Mouse (Mus musculus) limb, embryonic 12.5 days (tissue): ENCODE measurements at regions not wholly inside any gene's neighbourhood (a gene's known extent, or its start where the extent isn't known, plus 50 kb on each side); places are given as distances from the start of the nearest gene placed in this dataset.

Source experiments
- ATAC-seq: fragments of 200-750 bp; cut with Nextera tagmentation; 2 replicates; pipeline ENCODE4 v1.8.0; 2017; ENCODE audit warnings: low read depth, moderate TSS enrichment; ENCODE audit not compliant: insufficient number of reproducible peaks, insufficient read depth, low FRiP score, low TSS enrichment
- H3K27ac ChIP-seq: fragments of 300-500 bp; sonication (generic); 2 replicates; pipeline ENCODE4 v1.5.1; 2016; ENCODE audit warnings: mild to moderate bottlenecking, moderate library complexity
- H3K27me3 ChIP-seq: fragments of 300-500 bp; sonication (generic); 2 replicates; pipeline ENCODE4 v1.6.1; 2016; ENCODE audit warnings: mild to moderate bottlenecking, moderate library complexity
- H3K36me3 ChIP-seq: fragments of 300-500 bp; sonication (generic); 2 replicates; pipeline ENCODE4 v1.6.1; 2016; ENCODE audit warnings: mild to moderate bottlenecking, moderate library complexity
- H3K4me1 ChIP-seq: fragments of 300-500 bp; sonication (generic); replicated peaks from 2 replicates; pipeline ENCODE4 v1.6.1; 2016
- H3K4me2 ChIP-seq: fragments of 300-500 bp; sonication (generic); 2 replicates; pipeline ENCODE4 v1.6.1; 2016; ENCODE audit warnings: mild to moderate bottlenecking, moderate library complexity
- H3K4me3 ChIP-seq: fragments of 300-500 bp; sonication (generic); replicated peaks from 2 replicates; pipeline ENCODE4 v1.5.1; 2016; ENCODE audit warnings: mild to moderate bottlenecking
- H3K9ac ChIP-seq: fragments of 300-500 bp; sonication (generic); replicated peaks from 2 replicates; pipeline ENCODE4 v1.6.1; 2016; ENCODE audit warnings: mild to moderate bottlenecking, moderate library complexity
- H3K9me3 ChIP-seq: fragments of 300-500 bp; sonication (generic); 2 replicates; pipeline ENCODE4 v1.6.1; 2016; ENCODE audit warnings: mild to moderate bottlenecking, moderate library complexity
- WGBS: fragments of 180-500 bp; shearing (Covaris S2); methylation state at CpG from one replicate; pipeline ENCODE4 v1.1.7; 2016; 5-methylcytosine and 5-hydroxymethylcytosine counted together

DNA sequence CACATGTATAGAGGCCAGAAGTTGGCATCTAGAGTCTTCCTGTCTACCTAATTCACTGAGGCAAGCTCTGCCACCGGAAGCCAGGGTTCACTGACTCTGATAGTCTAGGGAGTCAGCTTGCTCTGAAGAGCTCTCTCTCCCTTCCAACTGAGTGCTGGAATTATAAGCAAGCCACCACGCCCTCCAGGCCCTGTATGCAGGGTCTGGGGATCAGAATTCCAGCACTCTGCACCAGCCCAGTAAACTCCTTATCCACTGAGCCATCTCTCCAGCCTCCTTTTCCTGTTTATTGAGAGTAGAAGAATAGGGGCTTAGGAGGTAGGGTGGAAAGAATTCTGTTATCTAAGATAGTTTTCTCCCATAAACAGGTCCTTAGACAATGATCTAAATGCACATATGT, 215.3 kb downstream of the Mreg start:
- peaks cover 15% of the 10 kb centered on the region; the same call in 1 of the 2 replicates for H3K4me1 ChIP-seq
- no peak for ATAC-seq
- no peak overlapping the region for H3K4me3 ChIP-seq
- no peak overlapping the region for H3K9ac ChIP-seq
- no peaks in the 10 kb centered on the region for H3K9me3 ChIP-seq
- no peaks in the 10 kb centered on the region for H3K27me3 ChIP-seq
- no peaks in the 10 kb centered on the region for H3K36me3 ChIP-seq
- H3K4me2 ChIP-seq: no peak overlapping the region
- no peak overlapping the region for H3K27ac ChIP-seq
- WGBS: 69% methylated on average over 2 of the region's 2 CpGs

- Histone ChIP-seq H3K36me3 (no peaks in the 10 kb centered on the region), H3K4me1 (peaks cover 11% of the 10 kb centered on the region; the same call in 1 of the 2 replicates), H3K4me3 (no peak overlapping the region), H3K9me3 (no peaks in the 10 kb centered on the region), H3K27me3 (no peaks in the 10 kb centered on the region), H3K4me2 (no peak overlapping the region), H3K9ac (no peak overlapping the region), H3K27ac (no peak overlapping the region)
- WGBS: 39% methylated on average over 7 of the region's 7 CpGs
- no peak for ATAC-seq
Measured at GRCm38 (mm10) chr1:71996234-71996619, 215.9 kb downstream of the Mreg start.

DNA sequence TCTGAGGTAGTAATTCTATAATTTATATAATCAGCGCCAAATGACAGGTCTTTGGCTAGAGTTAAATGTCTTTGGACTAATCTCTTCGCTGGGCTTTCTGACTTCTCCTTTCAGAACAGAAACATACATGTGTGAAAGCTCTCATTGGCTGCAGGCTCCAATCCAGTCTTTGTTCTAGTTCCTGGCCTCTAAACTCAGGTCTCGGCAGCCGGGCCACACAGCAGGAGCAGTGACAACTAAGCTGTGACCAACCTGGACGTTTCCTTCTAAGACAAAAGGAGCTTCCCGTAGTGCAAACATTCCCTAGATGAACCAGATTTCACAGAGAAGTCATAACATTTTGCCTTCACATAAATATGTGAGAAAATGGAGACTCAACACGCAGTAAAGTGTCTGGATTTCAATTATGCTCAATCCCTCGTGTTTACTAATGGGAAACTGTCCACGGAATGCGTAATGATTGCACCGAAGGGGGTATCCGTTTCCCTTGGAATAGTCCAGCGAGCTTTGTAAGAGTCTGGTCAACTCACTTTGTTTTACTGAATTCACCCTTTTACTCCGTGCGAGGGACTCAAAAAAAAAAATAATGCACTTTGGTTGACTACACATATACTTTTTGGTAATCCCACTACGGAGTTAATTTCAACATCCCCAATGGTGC, 216.4 kb downstream of the Mreg start:
- H3K4me3 ChIP-seq: no peak overlapping the region
- no peak for ATAC-seq
- peaks cover 11% of the 10 kb centered on the region; the same call in 1 of the 2 replicates for H3K4me1 ChIP-seq
- no peaks in the 10 kb centered on the region for H3K9me3 ChIP-seq
- no peak overlapping the region for H3K9ac ChIP-seq
- no peak overlapping the region for H3K27ac ChIP-seq
- no peak overlapping the region for H3K4me2 ChIP-seq
- H3K27me3 ChIP-seq: no peaks in the 10 kb centered on the region
- H3K36me3 ChIP-seq: no peaks in the 10 kb centered on the region
- WGBS: 57% methylated on average over 16 of the region's 16 CpGs

- Histone ChIP-seq H3K36me3 (no peaks in the 10 kb centered on the region), H3K4me1 (peaks cover 3% of the 10 kb centered on the region; the same call in 1 of the 2 replicates), H3K27ac (no peak overlapping the region), H3K4me2 (no peak overlapping the region), H3K9ac (no peak overlapping the region), H3K27me3 (no peaks in the 10 kb centered on the region), H3K4me3 (no peak overlapping the region), H3K9me3 (no peaks in the 10 kb centered on the region)
- 61% methylated on average over 3 of the region's 3 CpGs for WGBS
- no peak for ATAC-seq
Measured at GRCm38 (mm10) chr1:71990936-71991335, 221.2 kb downstream of the Mreg start.

- Histone ChIP-seq H3K27me3 (no peaks in the 10 kb centered on the region), H3K27ac (no peak overlapping the region), H3K36me3 (no peaks in the 10 kb centered on the region), H3K4me2 (no peak overlapping the region), H3K9me3 (0 out of 2 replicates have a peak, but pooled peaks cover 3% of the 10 kb centered on the region), H3K4me3 (no peak overlapping the region), H3K4me1 (no peaks in the 10 kb centered on the region), H3K9ac (no peak overlapping the region)
- WGBS: 93% methylated on average over 3 of the region's 3 CpGs
- ATAC-seq: no peak
Measured at GRCm38 (mm10) chr1:71988086-71988485, 224.0 kb downstream of the Mreg start.

DNA sequence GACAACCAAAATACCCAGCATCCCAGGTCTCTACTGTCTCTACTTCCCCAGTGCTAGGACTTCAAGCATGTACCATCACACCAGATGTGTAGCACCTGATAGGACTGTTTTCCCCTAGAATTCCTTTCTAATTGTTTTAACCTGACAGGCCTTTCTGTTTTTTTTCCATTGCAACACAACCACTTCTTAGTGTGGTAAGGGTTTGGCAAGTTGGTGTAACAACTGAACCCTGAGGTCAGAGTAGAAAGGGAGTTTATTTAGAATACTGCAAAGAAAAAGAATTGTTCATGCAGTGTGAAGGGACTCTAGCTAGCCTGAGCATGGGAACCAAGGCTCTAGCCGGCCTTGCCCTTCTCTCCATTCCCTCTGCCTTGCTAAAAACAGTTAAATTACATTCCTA, 226.1 kb downstream of the Mreg start:
- Histone ChIP-seq H3K4me1 (peaks cover 6% of the 10 kb centered on the region), H3K4me3 (no peak overlapping the region), H3K4me2 (no peak overlapping the region), H3K27me3 (no peaks in the 10 kb centered on the region), H3K36me3 (no peaks in the 10 kb centered on the region), H3K9ac (no peak overlapping the region), H3K27ac (no peak overlapping the region), H3K9me3 (0 out of 2 replicates have a peak, but pooled peaks cover 3% of the 10 kb centered on the region)
- no peak for ATAC-seq
- WGBS: 56% methylated on average over 1 of the region's 1 CpGs

DNA sequence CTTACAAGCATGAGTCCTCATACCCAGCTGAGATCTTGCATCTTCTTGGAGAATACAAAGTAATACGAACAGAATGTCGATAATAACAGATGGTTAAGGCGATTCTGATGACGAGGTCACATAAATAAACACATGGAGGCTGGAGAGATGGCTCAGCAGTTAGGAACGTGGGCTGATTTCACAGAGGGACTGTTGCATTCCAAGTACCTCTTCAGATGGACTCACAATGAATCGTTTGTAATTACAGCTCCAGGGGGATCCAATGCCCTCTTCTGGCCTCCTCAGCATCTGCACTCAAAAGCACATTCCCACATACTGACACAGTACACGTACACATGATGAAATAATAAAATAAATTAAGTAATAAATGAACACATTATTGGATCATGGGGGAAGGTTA, 228.3 kb downstream of the Mreg start:
- Histone ChIP-seq H3K4me2 (no peak overlapping the region), H3K36me3 (no peaks in the 10 kb centered on the region), H3K4me1 (peaks cover 19% of the 10 kb centered on the region), H3K4me3 (no peak overlapping the region), H3K27ac (no peak overlapping the region), H3K9ac (no peak overlapping the region), H3K27me3 (no peaks in the 10 kb centered on the region), H3K9me3 (0 out of 2 replicates have a peak, but pooled peaks cover 3% of the 10 kb centered on the region)
- no peak for ATAC-seq
- 83% methylated on average over 7 of the region's 7 CpGs for WGBS

DNA sequence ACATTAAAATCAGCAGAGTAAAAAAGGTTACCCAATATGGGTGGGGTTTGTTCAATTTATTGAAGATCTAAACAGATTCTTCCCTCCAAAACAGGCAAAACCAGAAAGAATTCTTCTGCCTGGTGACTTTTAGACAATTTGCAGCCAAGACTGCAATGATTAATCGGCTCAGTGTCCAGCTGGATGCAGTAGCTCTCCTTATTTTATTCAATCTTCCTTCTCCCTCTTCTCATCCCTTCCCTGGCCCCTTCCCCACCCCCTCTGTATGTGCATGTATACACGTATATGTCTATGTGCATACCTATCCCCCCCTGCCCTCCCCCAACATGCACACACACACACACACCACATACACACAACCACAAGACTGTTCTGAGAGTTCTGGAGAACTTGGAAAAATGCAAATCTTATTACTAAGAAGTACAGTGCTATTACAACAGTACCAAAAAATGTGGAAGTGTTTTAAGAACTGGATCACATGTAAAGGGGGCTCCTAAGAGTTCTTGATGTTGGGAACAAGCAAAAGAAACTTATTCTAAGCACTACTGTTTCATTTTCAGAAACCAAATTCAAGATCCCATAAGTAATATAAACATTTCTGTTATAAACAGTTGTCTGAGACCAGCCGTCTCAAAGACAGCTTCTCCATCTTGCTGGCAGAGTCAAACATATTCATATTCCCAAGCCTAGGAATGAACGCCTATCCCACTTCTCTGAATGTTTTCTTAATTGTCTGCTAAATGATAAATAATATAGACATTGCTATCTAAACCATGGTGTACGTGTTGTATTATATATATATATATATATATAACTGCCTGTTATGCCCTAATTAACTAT, 229.5 kb downstream of the Mreg start:
- H3K27me3 ChIP-seq: no peaks in the 10 kb centered on the region
- peaks cover 19% of the 10 kb centered on the region for H3K4me1 ChIP-seq
- H3K9ac ChIP-seq: no peak overlapping the region
- H3K36me3 ChIP-seq: no peaks in the 10 kb centered on the region
- 0 out of 2 replicates have a peak, but pooled peaks cover 3% of the 10 kb centered on the region for H3K9me3 ChIP-seq
- no peak overlapping the region for H3K27ac ChIP-seq
- H3K4me2 ChIP-seq: no peak overlapping the region
- no peak for ATAC-seq
- no peak overlapping the region for H3K4me3 ChIP-seq
- WGBS: 88% methylated on average over 5 of the region's 5 CpGs

- H3K4me1 ChIP-seq: peaks cover 19% of the 10 kb centered on the region
- no peaks in the 10 kb centered on the region for H3K36me3 ChIP-seq
- 0 out of 2 replicates have a peak overlapping the region, but pooled peaks have one; percentile 37 for H3K27ac ChIP-seq
- H3K9me3 ChIP-seq: 0 out of 2 replicates have a peak, but pooled peaks cover 3% of the 10 kb centered on the region
- no peak overlapping the region for H3K9ac ChIP-seq
- no peak overlapping the region for H3K4me3 ChIP-seq
- H3K4me2 ChIP-seq: no peak overlapping the region
- no peaks in the 10 kb centered on the region for H3K27me3 ChIP-seq
- WGBS: 29% methylated on average over 4 of the region's 4 CpGs
- ATAC-seq: no peak
Measured at GRCm38 (mm10) chr1:71980624-71981023, 231.5 kb downstream of the Mreg start.

DNA sequence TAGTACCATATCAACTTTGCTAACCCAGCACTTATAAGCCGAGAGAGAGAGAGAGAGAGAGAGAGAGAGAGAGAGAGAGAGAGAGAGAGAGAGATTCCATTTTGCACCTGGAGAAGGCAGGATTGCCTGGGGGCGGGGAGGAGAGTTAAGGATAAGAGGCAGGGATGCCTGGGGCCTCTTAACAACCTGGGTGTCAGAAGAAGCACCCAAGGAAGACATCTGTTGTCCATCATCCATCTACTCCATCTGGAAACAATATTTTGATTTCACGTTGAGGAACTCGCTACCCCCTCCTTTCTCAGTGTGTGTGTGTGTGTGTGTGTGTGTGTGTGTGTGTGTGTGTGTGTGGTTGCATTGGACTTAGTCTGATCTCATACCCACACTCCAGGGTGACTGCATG, 232.8 kb downstream of the Mreg start:
- 38% methylated on average over 4 of the region's 4 CpGs for WGBS
- no peaks in the 10 kb centered on the region for H3K27me3 ChIP-seq
- no peak overlapping the region for H3K9ac ChIP-seq
- H3K9me3 ChIP-seq: 0 out of 2 replicates have a peak, but pooled peaks cover 3% of the 10 kb centered on the region
- ATAC-seq: no peak
- H3K4me2 ChIP-seq: no peak overlapping the region
- H3K4me3 ChIP-seq: no peak overlapping the region
- H3K36me3 ChIP-seq: no peaks in the 10 kb centered on the region
- H3K4me1 ChIP-seq: peaks cover 19% of the 10 kb centered on the region
- H3K27ac ChIP-seq: no peak overlapping the region

GRCm38 (mm10) chr1:71977361-71977760, 234.7 kb downstream of the Mreg start:
- Histone ChIP-seq H3K4me2 (no peak overlapping the region), H3K27me3 (no peaks in the 10 kb centered on the region), H3K4me1 (peaks cover 19% of the 10 kb centered on the region), H3K4me3 (no peak overlapping the region), H3K36me3 (no peaks in the 10 kb centered on the region), H3K27ac (no peak overlapping the region), H3K9me3 (no peaks in the 10 kb centered on the region), H3K9ac (no peak overlapping the region)
- no peak for ATAC-seq
- 92% methylated on average over 5 of the region's 5 CpGs for WGBS
